Mouse (Mus musculus): ENCODE results near the gene Rcan2. TPM values are rescaled to one million over a fixed set of nuclear protein-coding genes. Genes with fewer than 3 reads are reported as not detected.

The Rcan2 gene
- total RNA-seq, 2 experiments from 2014 or later, result 269 TPM

DNA sequence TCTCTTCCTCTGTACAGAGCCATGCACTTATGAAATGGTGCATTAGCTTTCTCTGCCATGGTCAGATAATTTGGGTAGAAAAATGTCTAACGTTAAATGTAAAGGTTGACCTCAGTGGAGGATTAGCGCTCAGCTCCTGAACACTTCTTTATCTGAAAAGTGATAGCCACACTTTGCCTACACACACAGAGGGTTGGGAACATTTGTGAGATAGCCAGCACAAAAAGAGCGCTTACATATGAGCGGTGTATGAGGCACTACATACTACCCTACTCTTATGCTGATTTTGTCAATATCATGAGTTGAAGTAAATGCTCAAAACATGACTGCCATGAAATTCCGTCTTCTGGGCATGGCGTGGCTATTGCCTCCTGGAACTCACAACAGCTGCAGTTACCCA lies 196.9 kb downstream of the Rcan2 start:
- DNase-seq, result no peak
- intact Hi-C loops (cut with DNase I), result no loop called here

DNA sequence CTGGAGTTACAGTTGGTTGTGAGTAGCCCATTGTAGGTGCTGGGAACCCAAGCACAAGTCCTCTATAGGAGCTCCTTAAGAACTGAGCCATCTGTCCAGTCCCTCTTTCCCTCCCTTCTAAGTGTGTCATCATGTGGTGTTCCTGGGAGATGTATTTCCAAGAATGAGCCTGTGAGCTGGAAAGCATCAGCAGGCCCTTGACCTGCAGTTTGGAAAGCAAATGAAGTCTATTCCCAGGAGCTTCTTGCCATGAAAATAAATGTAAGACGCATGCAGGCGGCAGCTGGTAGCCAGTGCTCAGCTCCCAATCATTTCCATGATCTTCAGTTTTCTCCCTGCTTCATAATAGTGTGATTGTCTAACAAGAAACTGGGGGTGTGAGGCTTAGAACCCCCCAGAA lies 203.2 kb downstream of the Rcan2 start:
- DNase-seq, result no peak
- intact Hi-C loops (cut with DNase I), result no loop called here

DNA sequence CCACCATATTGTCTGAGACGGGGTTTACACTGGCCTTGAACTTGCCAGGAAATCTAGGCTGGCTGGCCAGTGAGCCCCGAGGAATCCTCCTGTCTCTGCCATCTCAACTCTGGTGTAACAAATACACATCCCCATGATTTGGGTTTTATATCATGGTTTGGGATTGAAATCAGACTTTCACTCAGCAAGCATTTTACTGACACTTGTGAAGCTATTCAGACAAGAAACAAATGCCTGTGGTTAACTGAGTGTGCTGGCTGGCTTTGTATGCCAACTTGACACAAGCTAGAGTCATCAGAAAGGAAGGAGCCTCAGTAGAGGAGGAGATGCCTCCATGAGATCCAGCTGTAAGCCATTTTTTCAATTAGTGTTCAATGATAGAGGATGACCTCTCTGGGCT lies 206.3 kb downstream of the Rcan2 start:
- intact Hi-C loops (cut with DNase I), result no loop called here
- no peak for DNase-seq

DNA sequence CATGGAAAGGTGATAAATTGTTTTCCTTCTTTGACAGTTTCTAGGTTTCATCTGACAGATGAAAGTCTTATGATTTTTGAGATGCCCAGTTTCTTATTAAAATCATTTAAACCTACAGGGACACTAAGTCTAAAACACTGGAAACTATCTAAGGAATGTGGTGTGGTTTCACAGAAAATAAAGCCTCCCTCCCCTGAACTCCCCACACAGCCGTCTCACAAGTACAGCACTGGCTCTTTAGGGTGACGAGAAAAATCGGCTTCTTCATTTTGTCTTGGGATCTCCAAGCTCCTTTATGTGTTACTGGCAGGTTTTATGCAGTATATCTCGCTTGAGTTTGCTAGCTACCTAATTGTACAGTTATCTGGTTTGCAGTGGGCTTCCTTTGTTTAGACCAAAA lies 210.8 kb downstream of the Rcan2 start:
- intact Hi-C loops (cut with DNase I), result no loop called here
- DNase-seq, result no peak

DNA sequence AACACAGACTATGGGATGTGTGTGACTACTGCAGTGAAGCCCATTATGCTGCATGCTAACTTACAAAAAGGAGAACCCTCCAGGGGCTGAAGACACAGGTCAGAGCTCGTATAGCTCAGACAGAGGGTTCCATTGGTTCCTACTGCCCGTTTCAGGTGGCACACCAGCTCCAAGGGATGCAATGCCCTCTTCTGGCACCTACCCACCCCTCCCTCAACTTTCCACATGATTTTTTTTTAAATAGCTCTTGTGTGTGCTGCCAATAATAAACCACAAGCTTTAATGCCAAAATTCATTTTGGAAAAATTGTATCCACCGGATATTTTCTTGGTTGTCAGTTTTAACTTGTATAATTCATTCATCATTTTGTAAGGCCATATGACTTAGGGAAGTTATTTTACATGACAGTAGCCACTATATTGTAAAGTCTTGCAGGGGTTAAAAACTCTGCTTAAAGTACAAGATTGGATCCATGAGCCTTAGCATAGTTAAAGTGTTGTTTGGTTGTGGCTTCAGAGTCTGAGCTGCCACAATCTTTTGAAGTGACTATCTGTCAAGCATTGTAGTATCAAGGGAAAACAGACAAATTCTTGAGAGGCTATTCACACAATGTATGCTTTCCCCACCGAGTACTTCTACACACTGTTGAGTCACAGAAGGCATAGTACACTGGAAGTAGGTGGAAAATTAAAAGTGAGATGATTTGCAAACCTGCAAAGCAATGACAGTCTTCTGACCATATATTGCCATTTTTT lies 212.8 kb downstream of the Rcan2 start:
- no peak for DNase-seq
- intact Hi-C loops (cut with DNase I), result no loop called here

DNA sequence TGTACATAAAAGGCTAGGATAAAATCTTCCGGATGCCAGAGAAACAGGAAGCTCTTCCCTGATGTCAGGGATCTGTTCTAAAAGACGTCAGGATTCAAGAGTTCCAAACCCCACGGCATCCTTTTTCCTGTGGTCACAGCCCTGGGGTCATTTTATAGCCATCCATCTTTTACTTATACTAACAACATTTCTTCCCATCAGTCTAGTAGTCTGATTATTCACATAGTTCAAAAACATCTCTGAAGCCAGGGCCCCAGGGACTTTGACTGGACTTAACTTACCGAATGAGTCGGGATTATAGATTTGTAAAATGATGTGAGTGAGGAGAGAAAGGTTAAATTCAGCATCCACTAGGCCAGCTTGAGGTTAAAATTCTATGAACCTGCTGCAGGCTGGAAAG lies 215.2 kb downstream of the Rcan2 start:
- intact Hi-C loops (cut with DNase I), result no loop called here
- no peak for DNase-seq

DNA sequence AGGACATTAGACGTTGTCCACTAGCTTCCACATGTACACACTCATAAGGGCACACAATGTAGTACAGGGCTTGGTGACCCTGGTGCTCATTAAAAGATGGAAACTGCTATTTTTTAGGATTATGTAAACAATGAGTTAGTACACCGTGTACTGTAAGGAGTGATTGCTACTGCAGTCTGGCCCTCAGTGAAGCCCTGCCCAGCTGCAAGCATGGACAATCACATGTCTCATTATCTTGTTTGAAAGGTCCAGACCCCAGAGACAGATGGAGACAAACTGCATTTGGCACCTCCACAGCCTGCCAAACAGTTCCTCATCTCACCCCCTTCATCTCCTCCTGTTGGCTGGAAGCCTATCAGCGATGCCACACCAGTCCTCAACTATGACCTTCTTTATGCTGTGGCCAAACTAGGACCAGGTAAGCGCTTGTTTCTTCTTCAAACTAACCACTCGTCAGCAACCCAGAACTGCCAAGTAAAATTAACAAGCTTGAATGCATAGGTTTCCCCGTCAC lies 219.6 kb downstream of the Rcan2 start:
- no peak for DNase-seq
- intact Hi-C loops (cut with DNase I), result loop anchor here (5.0 kb wide), 1 partner anchor 48 kb away; no protein-coding TSS in a partner anchor

DNA sequence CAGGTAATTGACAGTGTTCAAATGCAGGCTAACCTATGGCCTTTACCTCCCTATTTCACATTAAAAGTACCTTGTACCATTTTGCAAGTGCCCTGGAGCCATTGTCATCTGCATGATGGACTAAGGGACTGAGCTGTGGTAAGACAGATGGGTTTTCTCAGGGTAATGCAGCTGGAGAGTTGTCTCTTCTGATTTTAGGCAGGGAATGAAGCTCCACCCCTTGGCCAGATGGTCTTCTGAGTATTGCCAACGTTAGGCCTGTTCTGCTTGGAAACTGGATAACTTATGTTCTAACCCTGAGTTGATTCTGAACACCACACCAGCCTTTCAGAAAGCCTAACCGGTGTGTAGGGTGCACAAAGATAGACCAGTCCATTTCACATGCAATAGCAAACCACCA lies 222.7 kb downstream of the Rcan2 start:
- DNase-seq, result peak in 1 of 2 experiments; percentile 7
- intact Hi-C loops (cut with DNase I), result loop anchor here (5.0 kb wide), 1 partner anchor 52 kb away; no protein-coding TSS in a partner anchor

DNA sequence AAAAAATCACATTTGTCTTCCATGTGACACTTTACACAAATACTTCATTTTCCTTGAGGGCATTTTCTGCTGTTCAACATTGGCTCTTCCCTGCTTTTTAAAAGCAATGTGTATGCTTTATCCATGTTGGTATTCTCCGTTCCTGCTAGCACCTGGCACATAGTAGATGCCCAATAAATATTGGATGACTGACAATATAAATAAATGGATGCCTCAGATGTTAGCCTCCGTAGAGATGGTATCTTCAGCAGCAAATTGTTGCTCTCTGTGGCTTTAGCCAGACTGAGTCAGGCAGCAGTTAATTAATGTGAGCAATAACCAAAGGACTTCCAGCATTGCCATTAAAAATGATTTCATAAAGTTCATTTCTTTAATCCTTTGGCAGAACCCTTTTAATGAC lies 223.9 kb downstream of the Rcan2 start:
- intact Hi-C loops (cut with DNase I), result no loop called here
- DNase-seq, result no peak

DNA sequence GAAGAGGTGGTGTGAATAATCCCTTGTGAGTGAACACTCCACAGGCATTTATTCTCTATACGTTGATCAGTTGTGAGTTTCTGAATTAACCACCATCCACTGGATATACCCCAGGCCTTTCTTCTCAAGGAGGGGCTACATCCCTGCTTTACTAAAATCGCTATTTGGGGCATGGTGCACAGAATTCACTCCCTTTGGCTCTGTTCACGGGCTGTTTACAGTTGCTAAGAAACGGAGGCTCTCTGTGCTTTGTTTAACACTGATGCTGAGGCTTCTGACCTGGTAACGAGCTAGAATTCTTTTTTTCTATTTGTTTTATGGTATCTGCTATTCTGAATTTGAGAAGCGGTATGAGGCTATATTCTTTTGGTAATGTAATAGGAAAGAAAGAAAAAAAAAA lies 224.8 kb downstream of the Rcan2 start:
- intact Hi-C loops (cut with DNase I), result no loop called here
- DNase-seq, result no peak

DNA sequence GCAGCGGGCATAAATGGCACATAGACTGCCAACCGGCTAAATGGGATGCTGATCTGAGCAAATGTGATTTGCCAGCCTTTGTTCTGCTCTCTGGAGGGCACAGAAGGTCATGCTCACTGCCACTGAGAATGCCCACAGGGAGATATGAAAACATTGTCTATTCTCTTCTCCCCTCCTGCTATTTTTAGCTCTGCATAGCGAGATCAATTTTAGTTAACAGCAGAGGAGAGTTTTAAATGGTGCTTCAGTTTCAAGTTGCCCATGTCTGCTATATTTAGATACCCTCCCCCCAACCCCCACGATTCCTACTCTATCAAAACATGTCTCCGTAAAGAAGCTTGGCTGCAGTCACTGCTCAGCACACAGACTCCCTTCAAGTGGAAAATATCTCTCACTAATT lies 225.2 kb downstream of the Rcan2 start:
- peak in 1 of 2 experiments; percentile 10 for DNase-seq
- intact Hi-C loops (cut with DNase I), result no loop called here

DNA sequence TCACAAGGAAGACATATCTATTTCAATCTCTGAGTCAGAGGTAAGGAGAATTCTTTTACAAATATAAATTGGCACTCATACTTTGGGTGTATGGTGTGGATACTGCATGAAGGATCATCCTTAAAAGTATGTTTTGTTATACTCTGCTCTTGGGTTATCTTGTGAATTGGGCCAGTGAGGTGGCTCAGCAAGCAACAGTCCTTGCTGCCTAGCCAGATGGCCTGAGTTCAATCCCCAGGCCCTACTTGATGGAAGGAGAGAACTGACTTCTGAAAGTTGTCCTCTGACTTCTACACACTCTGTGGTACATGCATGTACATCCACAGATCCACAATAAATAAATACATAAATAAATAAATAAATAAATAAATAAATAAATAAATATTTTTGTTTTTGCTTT lies 225.6 kb downstream of the Rcan2 start:
- DNase-seq, result peak in 1 of 2 experiments; percentile 11
- intact Hi-C loops (cut with DNase I), result no loop called here

DNA sequence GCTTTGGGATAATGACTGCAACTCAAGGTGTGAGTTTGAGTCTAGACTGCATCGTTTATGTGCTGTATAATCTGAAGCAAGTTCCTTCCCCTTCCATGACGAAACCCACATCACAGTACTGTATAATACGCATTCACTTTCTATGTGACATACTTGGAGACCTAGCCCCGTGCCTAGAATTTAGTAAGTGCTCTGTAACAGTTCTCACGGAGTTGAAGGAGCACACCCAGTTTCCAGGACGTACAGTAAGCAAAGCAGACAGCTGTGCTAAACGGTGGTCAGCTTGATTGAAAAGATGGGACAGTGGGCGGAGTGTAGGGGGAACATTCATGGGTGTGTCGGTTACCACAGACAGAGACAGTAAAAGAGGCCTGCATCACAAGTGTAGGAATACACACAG lies 226.2 kb downstream of the Rcan2 start:
- intact Hi-C loops (cut with DNase I), result no loop called here
- DNase-seq, result no peak

DNA sequence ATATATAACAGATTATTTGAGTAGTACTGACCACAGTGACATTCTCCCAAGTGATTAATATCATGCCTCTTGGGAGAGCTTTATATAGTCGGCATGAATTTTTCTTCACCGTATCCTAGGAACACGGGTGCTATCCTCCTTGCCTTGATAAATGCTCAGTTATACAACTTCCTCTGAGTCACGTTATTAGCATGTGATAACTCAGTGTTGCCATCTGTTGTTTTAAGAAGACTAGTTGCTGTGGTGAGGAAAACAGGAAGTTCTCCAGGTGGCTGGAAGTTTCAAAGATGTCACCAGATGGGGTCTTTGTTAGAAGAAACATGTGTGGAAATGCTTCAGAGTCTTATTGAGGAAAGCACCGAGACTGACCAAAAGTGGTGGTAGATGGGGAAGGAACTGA lies 228.5 kb downstream of the Rcan2 start:
- DNase-seq, result no peak
- intact Hi-C loops (cut with DNase I), result loop anchor here (5.0 to 10.0 kb wide), 2 partner anchors 82 to 235 kb away; no protein-coding TSS in a partner anchor

DNA sequence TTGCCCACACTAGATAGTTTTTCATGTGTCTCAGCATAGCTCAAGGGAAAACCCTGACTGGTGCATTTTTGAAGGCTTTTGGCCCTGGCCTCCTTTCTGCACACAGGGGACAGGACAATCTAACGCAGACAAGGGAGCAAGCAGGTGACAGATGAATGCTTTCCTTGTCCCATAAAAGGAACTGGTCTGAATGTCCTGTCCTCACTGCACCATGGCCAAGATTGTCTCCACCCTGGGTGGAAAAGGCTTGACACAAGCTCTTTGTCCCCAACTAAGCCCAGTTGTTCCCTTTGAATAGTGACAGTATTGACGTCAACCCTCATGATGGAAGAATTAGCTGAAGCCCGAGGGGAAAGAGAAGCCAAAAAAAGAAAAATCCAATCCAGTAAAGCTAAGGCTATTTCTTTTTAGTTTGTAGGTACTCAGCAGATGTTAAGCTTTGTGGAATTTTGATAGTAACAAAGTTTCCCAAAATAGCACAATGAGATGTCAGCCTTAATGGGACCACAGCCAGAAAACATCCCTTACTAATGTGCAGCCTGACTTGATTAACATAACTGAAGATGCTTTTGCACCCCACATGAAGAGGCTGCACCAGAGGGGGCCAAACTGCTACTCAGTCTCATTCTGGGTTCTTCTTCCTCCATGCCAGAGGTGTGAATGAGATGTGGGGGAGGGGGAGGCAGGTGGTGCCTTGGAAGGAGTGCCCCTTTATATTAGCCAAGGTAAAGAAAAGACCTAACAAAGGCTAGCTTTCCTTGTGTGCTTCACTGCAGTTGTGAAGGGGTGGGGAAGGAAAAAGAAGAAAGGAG lies 229.8 kb downstream of the Rcan2 start:
- DNase-seq, result peak; percentile 23 to 29
- intact Hi-C loops (cut with DNase I), result loop anchor here (5.0 to 10.0 kb wide), 2 partner anchors 84 to 236 kb away; no protein-coding TSS in a partner anchor

DNA sequence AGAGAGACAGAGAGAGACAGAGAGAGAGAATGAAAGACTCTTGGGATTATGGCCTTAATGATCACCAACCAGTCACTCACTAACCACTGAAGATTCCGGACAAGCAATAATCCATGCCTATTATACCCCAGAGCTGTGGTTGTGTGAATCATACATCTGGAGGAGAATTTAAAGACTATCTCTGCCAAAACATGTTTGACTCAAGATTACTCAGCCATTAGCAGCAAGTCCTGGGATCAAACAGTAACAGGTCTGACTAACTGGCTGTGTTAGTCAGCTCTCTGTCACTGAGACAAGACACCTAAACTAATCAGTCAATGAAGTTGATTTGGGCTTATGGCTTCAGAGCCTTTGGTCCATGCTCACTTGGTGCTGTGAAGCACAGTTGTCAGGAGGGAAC lies 233.9 kb downstream of the Rcan2 start:
- intact Hi-C loops (cut with DNase I), result loop anchor here (5.0 to 10.0 kb wide), 2 partner anchors 240 to 333 kb away; no protein-coding TSS in a partner anchor

DNA sequence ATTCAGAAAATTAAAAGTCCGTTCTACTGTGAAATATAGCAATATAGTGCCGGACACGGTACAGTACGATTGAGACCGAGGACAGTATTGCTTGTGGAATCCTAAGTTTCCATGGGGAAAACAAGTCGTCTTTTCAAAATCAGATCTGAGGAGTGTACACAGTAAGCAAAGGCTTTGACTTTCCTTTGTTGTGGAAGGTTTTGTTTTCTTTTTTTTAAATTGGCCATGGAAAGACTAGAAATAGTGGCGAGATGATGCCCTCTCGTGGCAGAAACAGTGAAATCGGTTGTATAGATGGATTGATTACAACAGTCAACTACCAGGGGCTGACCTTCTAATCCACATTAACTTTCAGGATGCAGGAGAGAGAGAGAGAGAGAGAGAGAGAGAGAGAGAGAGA lies 237.5 kb downstream of the Rcan2 start:
- peak; percentile 37 to 52 for DNase-seq

More for the DNA sequence above, 233.9 kb downstream of the Rcan2 start:
- no peak for DNase-seq

DNA sequence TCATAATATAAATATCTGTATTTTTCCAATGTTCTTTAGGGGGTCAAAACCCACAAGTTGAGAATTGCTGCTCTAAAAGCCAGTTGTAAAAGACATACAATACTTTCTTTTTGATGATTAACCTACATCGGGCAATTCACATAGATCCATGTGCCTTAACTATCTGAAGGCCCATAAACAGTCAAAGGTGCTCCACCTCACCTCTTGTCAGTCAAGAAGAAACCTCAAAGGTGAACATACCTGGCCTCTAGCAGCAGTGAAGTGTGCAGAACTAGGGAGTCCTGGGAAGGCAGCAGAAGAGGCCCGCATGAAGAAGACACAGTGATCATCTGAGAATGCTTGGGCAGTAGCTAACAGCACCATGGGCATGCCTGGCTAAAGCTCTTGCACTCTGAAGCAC lies 239.3 kb downstream of the Rcan2 start:
- no peak for DNase-seq
- intact Hi-C loops (cut with DNase I), result no loop called here

More for the DNA sequence above, 237.5 kb downstream of the Rcan2 start:
- intact Hi-C loops (cut with DNase I), result loop anchor here (2.0 to 10.0 kb wide), 3 partner anchors 154 to 336 kb away; no protein-coding TSS in a partner anchor

DNA sequence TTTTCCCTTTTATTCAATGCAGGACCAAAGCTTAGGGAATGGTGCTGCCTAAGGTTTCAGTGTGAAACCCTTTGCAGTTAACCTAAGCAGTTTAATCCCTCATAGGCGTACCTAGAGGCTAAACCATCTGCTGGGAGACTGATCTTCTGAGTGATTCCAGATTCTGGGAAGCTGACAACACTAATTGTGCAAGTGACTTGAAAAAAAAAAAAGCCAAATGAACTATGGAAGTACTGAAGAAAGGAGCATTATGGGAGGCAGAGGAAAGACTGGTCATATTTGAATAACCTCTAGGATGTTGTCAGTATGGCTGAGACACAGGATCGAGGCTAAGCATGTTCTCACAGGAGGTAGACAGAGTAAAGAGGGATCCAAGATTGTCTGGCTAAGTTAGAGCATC lies 241.2 kb downstream of the Rcan2 start:
- intact Hi-C loops (cut with DNase I), result no loop called here
- no peak for DNase-seq

DNA sequence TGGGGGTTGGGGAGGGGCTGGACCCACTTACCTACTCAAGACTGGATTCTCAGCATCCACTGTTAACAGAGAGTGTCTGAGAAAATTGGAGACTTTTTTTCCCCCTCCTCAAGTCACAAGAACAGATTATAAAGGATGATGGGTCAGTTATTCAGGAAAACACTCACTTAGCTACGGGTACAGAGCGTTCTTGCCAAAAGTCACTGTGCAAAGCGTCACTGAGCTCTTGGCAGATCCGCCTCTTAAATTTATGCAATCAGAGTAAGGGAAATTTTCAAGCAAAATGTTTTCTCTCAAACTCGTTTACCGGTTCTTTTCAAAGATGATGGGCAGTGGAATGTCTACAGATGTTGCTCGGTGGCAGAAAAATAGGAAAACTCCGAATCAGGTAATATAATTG lies 241.7 kb downstream of the Rcan2 start:
- intact Hi-C loops (cut with DNase I), result no loop called here
- DNase-seq, result no peak

DNA sequence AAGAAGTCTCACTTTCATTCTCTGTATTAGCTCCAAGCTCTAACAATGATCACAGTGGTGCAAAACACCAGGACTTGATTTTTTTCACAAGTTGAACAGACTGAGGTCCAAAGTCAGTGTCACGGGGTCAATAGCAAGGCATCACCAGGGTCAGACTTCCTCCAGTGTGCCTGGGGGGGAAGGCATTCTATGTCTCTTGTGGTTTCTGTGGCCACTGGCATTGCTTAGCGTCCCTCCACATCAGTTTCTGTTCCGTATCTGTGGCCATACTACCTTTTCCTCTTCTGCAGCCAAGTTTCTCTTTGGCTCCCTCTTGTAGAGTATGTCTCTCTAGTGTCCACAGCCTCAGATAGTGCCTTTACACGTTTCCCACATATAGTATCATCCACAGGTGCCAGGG lies 252.3 kb downstream of the Rcan2 start:
- intact Hi-C loops (cut with DNase I), result no loop called here

More for the DNA sequence above, 252.3 kb downstream of the Rcan2 start:
- DNase-seq, result no peak

Data from heart, postnatal 14 days (tissue).